Mouse (Mus musculus): ENCODE results near the gene Tmem125.

DNA sequence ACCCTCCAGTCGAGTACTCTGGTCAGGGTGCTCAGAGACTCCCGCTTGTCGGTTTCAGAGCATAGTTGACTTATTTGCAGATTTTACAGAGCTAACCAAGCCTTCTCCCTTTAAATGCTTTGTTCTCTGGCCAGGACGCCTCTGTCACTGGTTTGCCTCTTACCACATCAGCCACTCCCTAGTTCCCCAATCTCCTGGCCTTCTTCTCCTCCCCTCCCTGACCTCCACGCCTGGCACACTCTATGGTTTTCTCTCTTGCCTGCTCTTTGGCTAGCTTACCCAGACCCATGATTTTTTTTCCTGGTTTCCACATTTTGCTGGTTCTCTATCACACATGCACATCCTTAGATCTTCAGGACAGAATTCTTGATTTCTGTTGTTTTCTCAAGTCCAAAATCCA, 25.6 kb downstream of the Tmem125 start:
- TF ChIP-seq CTCF (IDR thresholded peaks at IDR 0.05; ENCODE audit: low read depth) (no peak), EP300 (optimal IDR thresholded peaks at IDR 0.05) (no peak)

All from stomach, postnatal 0 days (tissue).